Mouse (Mus musculus) skeletal muscle tissue, postnatal 0 days (tissue): Measurements from ENCODE around the gene Defb3. TPM values are rescaled to one million over a fixed set of nuclear protein-coding genes. Genes with fewer than 3 reads are reported as not detected.

Experiments
- polyA plus RNA-seq: library from polyadenylated mRNA; unstranded; fragments of >200 nt; fragmentation: Nextera tagmentation; extraction: Ambion mirVana; gene quantifications from 2 replicates; pipeline ENCODE4 v1.2.1, GENCODE M21; 2015

The Defb3 gene
- not detected in 2 replicates for polyA plus RNA-seq

DNA sequence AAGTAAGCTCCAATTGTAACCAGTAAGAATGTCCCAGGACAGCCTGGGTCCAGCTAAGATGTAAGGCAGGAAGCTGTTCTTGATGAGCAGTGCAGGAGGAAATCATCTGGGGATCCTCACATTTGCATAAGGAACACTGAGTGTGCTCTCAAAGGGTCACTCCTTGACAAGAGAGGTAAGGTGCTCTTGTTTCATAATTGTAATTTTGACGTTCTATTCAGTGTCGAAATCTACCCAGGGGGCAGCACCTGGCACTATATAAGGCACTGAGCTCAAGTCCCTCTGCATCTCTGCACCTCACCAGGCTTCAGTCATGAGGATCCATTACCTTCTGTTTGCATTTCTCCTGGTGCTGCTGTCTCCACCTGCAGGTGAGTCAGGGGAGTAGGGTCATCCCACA is at the start of gene Defb3:
TSS of gene Defb3 (plus strand) at position 301 of the 400 bp plus-strand sequence.

DNA sequence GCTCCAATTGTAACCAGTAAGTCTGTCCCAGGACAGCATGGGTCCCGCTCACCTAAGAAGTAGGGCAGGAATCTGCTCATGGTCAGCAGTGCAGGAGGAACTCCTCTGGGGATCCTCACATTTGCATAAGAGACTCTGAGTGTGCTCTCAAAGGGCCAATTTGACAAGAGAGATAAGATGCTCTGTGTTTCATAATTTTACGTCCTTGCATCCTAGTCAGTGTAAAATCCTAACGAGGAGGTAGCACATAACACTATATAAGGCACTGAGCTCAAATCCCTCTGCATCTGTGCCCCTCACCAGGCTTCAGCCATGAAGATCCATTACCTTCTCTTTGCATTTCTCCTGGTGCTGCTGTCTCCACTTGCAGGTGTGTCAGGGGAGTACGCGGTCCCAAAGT is 45.9 kb upstream of the Defb3 start, which contains the start of gene Defb5:
TSS of gene Defb5 (plus strand) at position 301 of the 400 bp plus-strand sequence.

Other genes with a start within 250 kb of the Defb3 start
- not detected in 2 replicates for gene Defb39, start 228.6 kb upstream of the Defb3 start, polyA plus RNA-seq
- gene Defb12, start 178.5 kb upstream of the Defb3 start, polyA plus RNA-seq: not detected in 2 replicates
- not detected in 2 replicates for gene Defb34, start 169.6 kb upstream of the Defb3 start, polyA plus RNA-seq
- not detected in 2 replicates for gene Gm45826, start 152.6 kb upstream of the Defb3 start, polyA plus RNA-seq
- 1.1 TPM in 1 of 2 replicates, not detected in the other for gene Defb14, start 99.0 kb upstream of the Defb3 start, polyA plus RNA-seq
- gene Defb4, start 94.7 kb upstream of the Defb3 start, polyA plus RNA-seq: not detected in 2 replicates
- gene Defb6, start 67.9 kb upstream of the Defb3 start, polyA plus RNA-seq: not detected in 2 replicates
- not detected in 2 replicates for gene Defb46, start 53.4 kb upstream of the Defb3 start, polyA plus RNA-seq
- gene Defb5, start 45.8 kb upstream of the Defb3 start, polyA plus RNA-seq: not detected in 2 replicates
- not detected in 2 replicates for gene Defb8, start 154.2 kb downstream of the Defb3 start, polyA plus RNA-seq
- gene Defb7, start 201.7 kb downstream of the Defb3 start, polyA plus RNA-seq: not detected in 2 replicates